Mouse (Mus musculus) heart, postnatal 0 days (tissue): ENCODE data around the gene Casc3.

ENCODE experiments used
- CTCF ChIP-seq: IDR thresholded peaks from 2 replicates; pipeline ENCODE4 v1.5.1; 2016; ENCODE audit warnings: antibody characterized with exemption, control low read depth, low read depth
- EP300 ChIP-seq: IDR thresholded peaks from 2 replicates; pipeline ENCODE4 v1.6.1; 2016; ENCODE audit warnings: antibody characterized with exemption, low read depth

GRCm38 (mm10) chr11:98766346-98766745 lies 38.4 kb upstream of the Casc3 start:
- TF ChIP-seq CTCF (no peak), EP300 (no peak)
